Mouse (Mus musculus): Measurements from ENCODE around the gene B3glct.
A peak's percentile ranks its signal among the peaks of the same experiment; 100 is the strongest.

Gene B3glct

DNA sequence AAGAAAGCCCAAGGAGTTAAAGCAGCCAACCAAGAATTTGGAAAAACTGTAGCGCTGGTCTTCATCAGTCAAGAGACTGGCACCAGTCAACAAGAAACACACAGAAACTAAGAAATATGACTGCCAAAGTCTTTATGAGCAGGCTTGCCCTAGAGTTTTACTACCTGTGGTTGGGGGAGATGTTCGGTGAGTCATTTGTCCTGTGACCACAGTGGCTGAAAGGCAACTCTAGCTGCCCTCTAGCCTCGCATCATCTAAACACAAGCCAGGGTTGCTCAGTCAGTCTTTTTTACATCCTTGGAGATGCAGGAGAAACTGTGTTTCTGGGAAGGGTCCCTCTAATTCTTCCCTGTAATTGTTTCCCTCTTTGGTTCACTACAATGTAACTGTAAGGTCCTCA is 834 bp upstream of the B3glct start:
- DNase-seq: no peak

DNA sequence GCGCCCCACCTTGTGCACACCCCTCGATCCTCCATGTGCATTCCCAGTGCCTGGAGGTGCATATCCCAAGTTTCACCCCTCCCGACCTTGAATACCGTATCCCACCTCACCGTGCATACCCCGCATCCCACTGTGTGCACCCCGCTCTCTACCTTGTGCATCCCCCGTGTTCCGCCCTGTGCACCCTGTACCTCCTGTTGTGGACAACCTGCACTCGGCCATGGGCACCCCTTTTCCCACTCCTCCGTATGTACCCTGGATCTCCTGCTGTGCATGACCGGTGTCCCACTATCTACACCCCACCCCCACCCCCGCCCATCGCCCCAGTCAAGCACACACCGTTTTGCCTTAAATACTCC is 939 bp downstream of the B3glct start:
- no peak for DNase-seq

DNA sequence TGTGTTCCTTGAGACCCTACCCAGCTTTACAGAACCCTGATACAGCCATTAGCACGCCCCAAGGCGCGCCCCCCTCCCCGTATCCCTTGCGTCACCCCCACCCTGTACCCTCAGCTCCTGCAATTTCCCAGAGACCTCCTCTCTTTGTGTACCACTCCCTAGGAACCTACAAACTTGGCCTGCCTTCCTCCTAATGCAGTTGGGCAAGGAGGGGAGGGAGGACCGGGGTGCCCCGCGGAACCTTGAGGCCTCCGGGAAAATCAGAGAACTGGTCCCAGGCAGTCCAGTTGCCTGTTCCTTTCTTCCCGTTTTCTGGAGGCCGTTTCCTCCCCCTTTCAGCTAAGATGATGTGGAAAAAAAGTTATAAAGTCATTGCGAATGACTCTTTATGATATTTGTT is 1.3 kb downstream of the B3glct start:
- peak; percentile 7 for DNase-seq

DNA sequence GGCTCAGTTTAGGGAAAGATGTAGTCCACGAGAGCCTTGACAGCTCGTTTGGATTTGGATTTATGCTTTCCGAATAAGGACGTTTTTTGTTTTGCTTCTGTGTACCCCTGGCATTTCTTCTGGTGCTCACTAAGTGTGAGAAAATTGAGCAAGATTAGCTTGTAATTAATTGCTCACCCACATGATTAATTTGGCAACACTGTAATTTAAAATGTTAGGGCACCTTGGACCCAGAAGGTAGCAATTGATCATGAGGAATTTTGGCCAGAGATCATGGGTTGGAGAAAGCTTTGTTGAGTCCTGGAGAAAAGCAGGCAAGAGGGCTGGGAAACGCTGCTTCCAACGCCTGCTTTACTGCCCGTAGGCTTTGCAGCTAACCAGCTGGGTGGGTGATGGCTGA is 1.9 kb downstream of the B3glct start:
- DNase-seq: no peak

DNA sequence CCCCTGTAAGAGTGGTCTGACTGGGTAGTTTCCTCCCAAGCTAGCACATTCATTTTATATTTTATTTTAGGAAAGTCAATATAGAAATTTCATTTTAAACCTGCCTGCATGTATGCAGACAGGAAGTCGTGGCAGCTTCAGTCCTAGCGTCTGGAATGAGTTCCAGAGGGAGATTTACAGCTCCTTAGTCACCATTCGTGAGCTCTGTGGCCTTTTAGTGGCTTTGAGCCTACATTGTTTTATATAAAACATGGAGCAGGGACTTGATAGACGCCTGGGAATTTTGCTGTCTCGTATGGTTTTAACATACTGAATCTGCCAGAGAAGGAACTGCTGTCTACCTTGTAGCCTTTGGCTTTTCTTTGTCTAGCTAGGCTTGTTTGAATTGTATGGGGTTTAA is 2.9 kb downstream of the B3glct start:
- DNase-seq: no peak

DNA sequence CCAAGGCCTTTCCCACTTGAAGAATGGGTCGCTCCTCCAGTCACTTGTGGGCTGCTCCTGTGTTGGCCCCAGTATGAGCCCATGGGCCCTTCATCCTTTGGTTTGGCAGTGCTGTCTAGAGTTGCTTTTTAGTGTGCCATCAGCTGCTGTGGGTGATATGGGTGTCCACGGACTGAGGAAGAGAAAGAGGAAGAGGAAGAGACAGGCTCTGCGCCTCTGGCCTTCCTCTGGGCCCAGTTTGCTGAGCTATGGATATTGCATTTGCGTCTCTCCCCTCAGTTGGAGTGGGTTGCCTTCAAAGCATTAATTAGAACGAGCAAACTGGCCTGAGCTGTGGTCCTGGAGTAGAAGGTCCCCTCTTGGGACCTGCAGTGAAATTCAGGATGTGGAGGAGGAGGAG is 11.8 kb downstream of the B3glct start:
- no peak for DNase-seq

DNA sequence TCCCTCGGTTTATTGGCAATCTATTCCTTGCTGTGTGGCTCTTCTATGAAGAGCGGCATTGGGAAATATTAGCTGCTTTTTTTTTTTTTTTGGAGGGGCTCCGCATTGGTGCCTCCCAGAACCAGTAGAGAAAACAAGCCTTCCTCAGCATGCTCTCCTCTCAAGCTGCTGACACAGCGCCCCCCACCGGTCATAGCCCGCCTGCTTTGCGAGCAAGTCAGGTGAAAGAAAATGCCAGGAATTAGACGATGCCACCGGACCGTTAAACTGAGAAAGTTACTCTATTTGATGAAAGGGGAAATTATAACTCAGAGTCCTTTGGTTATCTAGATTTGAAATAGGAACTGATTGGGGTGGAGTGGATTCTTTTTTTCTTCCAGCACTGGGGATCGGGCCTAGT is 14.5 kb downstream of the B3glct start:
- no peak for DNase-seq

DNA sequence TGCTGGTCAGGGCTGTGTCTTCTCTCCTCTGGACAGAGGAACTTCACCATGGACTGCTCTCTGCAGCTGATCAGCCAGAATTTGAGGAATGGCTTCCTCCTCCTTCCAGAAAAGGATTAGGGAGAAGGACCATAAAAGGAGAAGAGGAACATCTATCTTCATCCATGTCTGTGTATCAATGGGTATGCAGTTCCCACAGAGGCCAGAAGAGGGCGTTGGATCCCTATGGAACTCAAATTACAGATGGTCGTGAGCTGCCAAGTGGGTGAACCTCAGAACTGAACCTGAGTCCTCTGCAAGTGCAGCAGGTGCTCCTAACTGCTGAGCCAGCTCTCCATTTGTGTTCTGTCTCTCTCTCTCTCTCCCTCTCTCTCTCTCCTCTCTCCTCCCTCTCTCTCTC is 15.2 kb downstream of the B3glct start:
- DNase-seq: no peak

DNA sequence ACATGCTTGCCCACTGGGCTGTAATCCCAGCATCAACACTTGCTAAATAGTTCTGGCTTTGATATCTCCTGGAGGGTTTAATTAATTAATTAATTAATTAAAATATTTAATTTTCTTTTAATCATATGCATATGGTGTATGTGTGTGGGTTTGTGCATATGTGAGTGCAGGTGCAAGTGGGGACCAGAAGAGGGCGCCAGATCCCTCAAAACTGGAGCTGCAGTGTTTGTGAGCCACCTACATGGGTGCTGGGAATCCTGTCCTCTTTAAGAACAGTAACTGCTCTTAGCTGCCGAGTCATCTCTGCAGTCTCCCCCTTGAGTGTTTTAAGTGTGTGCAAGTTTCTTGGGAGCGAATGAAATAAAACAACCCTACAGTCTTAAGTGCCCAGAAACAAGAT is 15.9 kb downstream of the B3glct start:
- no peak for DNase-seq

DNA sequence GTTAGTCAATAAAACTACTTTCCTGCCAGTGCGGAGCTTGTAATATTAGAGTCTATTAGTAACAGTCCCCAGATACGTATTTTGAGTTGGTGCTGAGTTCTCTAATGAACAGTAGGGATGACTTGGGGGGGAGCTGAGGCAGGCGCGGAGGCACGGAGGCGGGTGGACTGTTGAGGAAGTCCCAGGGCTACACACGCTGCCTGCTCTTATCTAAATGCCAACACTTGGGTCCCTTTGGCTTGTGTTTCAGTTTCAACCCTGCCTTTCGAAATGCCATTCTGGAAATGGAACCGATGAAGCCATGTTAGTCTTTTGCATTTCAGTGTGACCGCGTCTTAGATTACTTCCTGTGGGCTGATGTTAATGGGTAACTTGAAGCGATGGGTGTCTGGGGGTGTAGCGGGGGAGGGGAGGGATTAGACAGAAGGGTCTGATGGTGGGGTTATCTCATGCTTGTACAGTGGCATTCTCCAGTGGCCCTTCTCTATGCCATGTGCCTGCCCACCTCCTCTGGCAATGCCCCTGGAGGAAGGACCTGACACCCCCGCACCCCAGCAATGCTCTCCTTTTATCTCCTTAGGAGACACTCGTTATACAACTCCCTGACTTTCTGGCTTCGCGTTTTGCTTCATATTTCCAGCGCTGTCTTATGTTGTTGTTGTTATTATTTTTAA is 17.2 kb downstream of the B3glct start:
- DNase-seq: no peak

DNA sequence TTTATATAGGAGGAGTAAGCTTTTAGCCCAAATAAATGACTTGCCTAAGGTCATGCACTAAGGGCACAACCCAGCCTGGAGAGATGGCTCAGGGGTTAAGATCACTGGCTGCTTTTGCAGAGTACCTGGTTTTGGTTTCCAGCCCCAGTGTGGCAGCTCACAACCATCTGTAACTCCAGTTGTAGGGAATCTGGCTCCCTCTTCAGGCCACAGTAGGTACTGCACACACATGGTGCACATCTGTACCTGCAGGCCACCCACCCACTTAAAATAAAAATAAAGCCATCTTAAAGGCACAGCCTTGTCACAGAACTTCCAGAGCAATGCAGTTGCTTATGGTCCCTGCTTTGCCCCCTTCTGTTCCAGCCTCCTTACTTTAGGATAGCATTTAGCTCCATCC is 24.7 kb downstream of the B3glct start:
- no peak for DNase-seq

DNA sequence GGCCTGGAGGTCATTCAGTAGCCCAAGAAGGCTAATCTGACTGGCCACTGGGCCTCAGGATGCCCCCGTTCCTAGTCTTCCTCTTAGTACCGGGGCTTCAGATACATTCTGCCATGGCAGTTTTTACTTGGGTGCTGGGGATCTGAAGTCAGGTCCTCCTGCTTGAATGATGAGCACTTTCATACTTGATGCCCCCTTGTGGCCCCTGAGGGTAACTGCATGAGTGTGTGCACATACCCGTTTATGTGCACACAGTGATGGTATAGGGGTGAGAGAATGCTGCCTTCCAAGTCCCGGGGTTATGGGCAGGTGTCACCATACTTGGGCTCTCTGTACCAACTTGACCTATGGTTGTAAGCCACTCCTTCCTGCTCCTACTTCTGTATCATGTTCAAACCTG is 33.5 kb downstream of the B3glct start:
- DNase-seq: no peak

DNA sequence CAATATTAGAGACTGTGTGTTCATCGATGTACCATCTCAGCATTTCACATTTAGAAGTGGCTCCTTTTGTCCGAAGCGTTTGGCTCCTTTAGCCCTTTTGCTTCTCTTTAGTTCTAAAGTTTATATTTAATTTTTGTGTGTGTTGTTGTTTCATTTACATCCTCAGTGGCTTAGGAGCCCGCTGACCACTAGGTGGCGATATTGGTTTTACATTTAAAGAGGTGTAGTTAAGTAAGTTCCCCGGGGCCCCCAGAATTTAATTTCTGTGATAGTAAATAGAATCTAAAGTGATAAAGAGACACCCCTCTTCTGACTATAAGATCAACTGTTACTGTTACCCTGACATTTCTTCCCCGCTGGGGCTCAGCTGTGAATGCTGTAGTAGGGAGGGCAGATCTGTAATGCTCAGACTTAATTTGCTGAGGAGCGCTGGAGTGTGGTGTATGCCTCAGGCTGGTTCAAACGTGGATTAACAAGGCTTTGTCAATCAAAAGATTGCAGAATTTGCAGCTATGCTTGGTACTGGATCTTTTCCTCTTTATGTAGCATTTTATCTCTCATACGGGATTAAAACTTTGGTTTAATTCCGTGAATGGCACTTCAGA is 35.2 kb downstream of the B3glct start:
- DNase-seq: peak; percentile 68

DNA sequence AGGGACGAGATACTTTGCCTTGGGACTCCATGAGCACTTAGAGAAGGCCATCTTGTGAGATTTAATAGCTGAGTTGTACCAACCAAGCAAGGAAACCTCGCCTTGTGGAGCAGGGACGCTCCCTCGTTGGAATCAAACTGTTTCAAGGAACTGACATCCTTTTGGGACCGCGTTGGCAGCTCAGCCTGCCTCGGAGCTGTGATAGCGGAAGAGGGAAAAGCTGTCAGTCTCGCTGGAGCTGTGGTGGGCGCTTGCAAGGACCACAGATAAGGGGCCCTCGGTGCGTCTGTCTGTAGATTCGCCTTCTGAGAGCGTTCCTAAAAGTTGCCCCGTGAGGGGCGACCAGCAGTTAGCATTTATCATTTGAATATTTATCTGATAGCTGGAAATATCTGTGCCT is 35.8 kb downstream of the B3glct start:
- no peak for DNase-seq

DNA sequence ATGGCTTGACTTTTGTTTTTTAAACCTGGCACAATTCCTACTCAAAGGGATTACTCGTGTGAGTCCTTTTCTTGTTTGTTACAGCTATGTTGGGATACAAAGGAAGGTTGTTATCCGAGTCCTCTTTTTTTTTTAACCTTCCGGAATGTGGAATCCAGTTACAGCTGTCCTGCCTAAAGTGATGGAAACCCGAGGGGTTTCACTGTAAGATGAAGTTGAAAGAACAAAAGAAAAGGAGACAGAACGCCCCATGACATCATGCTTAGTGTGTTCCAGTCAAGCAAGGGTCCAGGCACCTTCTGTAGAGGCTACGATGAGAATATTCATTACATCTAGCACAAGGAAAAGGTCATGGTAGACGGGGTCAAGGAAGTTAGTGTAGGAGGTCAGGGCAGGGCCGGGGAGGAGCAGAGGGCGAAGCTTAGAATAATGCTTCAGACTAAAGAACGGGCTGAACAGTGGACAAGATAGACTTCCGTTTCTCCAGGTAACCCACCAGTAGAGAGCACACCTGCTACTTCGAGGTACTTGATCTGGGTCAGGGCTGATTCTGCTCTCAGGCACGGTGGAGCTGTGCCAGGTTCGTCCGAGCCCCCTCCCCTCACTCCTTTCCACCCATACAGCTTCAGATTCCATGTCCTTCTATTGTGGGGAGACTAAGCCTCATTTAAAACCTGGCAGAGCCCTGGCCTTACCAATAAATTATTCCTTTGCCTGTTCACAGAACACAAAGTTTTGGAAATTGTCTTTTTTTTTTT is 37.7 kb downstream of the B3glct start:
- DNase-seq: no peak

DNA sequence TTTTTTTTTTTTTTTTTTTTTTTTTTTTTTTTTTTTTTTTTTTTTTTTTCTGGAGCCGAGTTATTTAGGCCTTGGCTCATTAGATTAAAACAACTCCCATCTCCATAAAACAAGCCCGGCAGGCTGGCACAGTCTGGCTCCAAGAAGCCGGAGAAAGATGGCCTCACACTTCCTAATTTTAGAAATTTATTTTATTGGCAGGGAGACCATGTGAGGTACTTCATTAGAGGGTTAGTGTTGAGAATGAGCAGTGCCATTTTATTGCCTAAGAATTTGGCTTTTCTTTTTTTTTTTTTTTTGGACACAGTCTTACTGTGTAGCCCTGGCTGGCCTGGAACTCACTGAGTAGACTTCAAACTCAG is 38.3 kb downstream of the B3glct start:
- no peak for DNase-seq

DNA sequence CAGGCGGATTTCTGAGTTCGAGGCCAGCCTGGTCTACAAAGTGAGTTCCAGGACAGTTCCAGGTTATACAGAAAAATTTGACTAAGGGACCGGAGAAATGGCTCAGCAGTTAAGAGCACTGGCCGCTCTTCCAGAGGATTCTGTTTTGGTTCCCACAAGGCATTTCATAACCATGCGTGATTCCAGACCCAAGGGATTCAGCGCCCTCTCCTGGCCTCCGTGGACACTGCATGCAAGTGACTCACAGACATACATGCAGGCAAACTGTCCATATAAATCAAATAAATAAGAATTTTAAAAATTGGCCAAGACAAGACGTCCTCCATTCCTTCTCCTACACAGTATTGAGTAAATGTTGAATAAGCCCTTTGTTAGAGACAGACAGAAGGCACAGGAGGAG is 53.7 kb downstream of the B3glct start:
- DNase-seq: no peak

DNA sequence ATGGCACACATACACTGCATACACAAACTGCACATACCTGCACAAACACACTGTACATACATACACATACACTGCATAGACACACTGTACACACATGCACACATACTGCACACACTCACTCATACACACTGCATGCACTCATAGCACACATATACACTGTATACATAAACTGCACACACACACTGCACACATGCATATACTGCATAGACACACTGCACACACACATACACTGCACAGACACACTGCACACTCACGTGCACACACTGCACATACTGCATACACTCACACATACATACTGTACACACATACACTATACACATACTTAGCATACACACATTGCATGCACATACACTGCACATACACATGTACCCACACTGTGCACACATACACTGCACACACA is 59.2 kb downstream of the B3glct start:
- no peak for DNase-seq

DNA sequence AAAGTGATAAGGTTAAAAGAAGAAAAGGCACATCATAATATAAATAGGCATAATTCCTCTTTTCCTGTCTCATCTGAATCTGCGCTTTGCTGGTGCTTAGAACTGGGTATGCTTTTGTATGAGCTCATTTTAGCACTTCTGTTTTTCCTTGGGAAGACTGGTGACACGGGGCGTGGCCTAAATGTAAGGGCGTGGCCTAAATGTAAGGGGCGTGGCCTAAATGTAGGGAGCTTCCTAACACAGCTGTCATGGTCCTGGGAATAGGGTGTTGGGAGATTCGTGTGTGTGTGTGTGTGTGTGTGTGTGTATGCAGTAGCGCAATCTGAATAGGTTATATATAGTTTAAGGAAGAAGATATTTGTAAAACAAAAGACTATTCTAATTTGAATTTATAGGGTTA is 62.1 kb downstream of the B3glct start:
- no peak for DNase-seq

DNA sequence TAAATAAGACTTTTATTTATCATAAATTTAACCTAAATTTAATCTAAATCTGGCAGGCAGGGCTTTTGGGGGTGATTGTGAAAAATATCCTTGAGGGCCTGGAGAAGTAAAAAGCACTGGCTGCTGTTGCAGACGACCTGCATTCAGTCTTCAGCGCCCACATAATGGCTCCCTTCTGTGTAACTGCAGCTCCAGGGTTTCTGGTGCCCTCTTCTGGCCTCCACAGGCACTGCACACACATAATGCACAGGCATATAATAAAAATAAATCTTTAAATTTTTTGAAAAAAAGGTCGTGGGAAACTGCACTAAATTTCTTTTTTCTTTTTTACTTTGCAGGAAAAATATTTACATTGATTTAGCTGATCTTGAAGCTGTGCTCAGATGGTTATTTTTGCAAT is 62.7 kb downstream of the B3glct start:
- DNase-seq: no peak

DNA sequence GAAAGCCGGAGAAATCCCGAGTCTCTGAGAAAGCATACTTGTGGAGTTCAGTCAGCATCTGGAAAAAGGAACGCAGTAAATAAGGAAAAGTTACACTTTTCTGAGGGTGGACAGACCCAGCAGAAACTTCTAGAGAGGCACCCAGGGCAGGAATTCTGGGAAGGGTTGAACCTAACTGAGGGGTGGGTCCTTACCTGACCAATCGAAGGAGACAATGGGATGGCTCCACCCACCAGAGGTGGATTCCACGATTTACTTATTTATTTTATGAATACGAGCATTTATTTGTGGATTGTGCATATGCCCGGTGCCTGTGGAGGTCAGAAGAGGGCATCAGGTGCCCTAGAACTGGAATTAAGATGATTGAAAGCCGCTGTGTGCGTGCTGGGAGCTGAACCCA is 64.3 kb downstream of the B3glct start:
- no peak for DNase-seq

DNA sequence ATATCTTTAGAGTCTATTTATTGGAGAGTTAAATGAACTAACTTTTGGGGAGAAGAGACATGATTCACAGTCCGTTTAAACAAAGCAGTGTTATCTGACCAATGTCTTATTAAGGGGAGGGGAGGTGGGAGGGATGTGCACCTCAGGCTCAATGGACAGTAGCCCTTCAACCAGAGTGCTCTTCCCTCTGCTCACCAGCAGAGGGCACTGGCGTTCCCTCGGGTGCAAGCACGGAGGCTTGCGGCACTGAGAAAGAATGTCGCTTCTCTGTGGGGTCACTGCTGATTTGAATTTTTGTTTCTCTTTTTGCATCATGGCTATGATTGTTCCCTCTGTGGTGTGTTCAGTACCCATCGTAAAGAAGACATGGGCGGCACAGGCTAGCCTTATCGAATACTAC is 67.0 kb downstream of the B3glct start:
- DNase-seq: peak; percentile 23

DNA sequence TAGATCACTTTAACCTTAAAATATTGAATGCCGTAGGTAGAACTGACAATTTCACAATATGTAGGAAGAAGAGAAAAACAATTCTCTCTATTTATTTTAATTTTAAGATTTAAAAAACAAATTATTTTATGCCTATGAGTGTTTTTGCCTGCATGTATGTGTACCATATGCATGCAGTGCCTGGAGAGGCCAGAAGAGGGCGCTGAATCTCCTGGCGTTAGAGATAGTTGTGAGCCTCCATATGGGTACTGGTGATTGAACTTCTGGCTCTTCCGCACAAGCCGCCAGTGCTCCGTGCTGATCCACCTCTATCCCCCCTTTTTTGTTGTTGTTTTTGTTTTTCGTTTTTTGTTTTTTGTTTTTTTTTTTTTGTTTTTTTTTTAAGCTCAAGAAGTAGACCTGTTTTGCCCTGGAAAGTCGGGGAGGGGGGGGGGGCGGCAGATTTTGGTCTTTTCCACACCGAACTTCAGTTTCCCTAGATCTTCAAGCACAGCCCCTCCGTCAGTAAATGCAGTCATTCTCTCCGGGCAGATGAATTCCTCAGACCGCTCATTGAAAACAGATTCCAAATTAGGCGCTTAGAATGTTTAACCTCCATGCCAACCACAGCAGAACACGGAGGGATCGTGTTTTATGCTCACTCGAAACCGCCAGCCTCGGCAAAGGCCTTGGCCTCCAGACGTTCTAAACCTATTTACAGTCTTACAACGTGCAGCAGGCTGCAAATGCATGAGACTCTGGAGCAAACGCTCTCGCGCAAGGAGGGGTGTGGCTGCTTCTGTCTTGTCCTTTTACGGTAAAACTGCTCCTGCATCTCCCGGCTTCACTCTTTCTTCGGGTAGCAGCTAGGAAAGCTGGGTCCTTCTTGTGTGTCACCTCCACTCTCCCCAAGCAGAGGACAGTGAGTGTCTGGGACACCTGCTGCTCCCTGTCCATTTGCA is 70.9 kb downstream of the B3glct start:
- DNase-seq: no peak

DNA sequence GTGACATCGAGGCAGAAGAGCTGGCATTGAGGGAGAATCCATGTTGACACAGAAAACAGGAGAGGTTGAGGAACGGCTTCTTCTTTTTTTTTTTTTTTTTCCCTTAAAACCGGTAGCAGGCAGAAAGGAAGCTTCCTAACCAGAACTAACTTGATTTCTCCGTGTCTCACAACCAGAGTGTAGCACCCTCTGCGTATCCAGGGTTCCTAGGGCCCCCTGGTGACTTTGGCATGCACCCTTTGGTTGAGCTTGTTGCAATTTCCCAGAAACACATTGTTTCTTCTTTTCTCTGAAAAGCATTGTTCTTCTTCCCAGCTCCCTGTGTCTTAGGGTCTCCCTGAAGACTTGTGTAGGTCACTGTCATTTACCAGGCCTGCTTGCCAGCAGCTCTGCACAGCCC is 73.8 kb downstream of the B3glct start:
- DNase-seq: no peak
